Mouse (Mus musculus) kidney, adult 2 months (tissue): ENCODE data around the gene Rpl19. TPM values are rescaled to one million over a fixed set of nuclear protein-coding genes. Genes with fewer than 3 reads are reported as not detected.

Experiments used
- DNase-seq: peaks from one replicate; pipeline ENCODE4 v3.0.0; 2021
- H3K27ac ChIP-seq: fragments of 200-500 bp; 2 replicates; pipeline ENCODE4 v1.5.1; 2012; ENCODE audit warnings: low read depth, low read length, control low read depth, inconsistent platforms; ENCODE audit not compliant: insufficient read depth
- H3K27me3 ChIP-seq: fragments of 200-500 bp; replicated peaks from 2 replicates; pipeline ENCODE4 v1.6.1; 2012; ENCODE audit warnings: mild to moderate bottlenecking, moderate library complexity, low read length, inconsistent platforms; ENCODE audit not compliant: control insufficient read depth, insufficient read depth
- H3K36me3 ChIP-seq: fragments of 200-500 bp; 2 replicates; pipeline ENCODE4 v1.6.1; 2012; ENCODE audit warnings: mild to moderate bottlenecking, moderate library complexity, low read length, inconsistent platforms; ENCODE audit not compliant: control insufficient read depth, insufficient read depth
- H3K4me1 ChIP-seq: fragments of 200-500 bp; 2 replicates; pipeline ENCODE4 v1.6.1; 2011; ENCODE audit warnings: low read length; ENCODE audit not compliant: control insufficient read depth, insufficient read depth
- H3K4me3 ChIP-seq: fragments of 200-500 bp; 2 replicates; pipeline ENCODE4 v1.5.1; 2011; ENCODE audit warnings: mild to moderate bottlenecking, low read depth, low read length, control low read depth; ENCODE audit not compliant: insufficient read depth
- CTCF ChIP-seq: fragments of 200-500 bp; conservative IDR thresholded peaks from 2 replicates; pipeline ENCODE4 v1.5.1; 2011; ENCODE audit warnings: low read depth, mild to moderate bottlenecking, control low read depth, low read length, moderate library complexity, mixed read lengths; ENCODE audit not compliant: insufficient read depth, insufficient read length
- POLR2A ChIP-seq: fragments of 200-500 bp; IDR thresholded peaks from one replicate; pipeline ENCODE4 v1.6.1; 2011; ENCODE audit warnings: low read depth, low read length, control low read depth
- WGBS: fragments of 180-500 bp; shearing (Covaris S2); methylation state at CpG from one replicate; pipeline ENCODE4 v1.1.7; 2018; 5-methylcytosine and 5-hydroxymethylcytosine counted together
- polyA plus RNA-seq: library from polyadenylated mRNA; depleted of rRNA; stranded (reverse); fragments of >200 nt; gene quantifications from 2 replicates; pipeline ENCODE4 v1.2.3, GENCODE M21; 2012

Rpl19 gene
- polyA plus RNA-seq, 1 experiment: 653 TPM

- DNase-seq: no peak
Measured at GRCm38 (mm10) chr11:98035977-98036377, 9.5 kb downstream of the Rpl19 start.

GRCm38 (mm10) chr11:98037871-98038270 is 11.4 kb downstream of the Rpl19 start:
- H3K27ac ChIP-seq: no peak overlapping the region
- H3K4me1 ChIP-seq: no peaks in the 10 kb centered on the region
- H3K4me3 ChIP-seq: no peak overlapping the region
- no peak for TF ChIP-seq POLR2A
- no peak for TF ChIP-seq CTCF
- WGBS: 70% methylated on average over 14 of the region's 14 CpGs
- H3K27me3 ChIP-seq: no peaks in the 10 kb centered on the region
- no peak for DNase-seq
- no peaks in the 10 kb centered on the region for H3K36me3 ChIP-seq

More at GRCm38 (mm10) chr11:98035977-98036377, 9.5 kb downstream of the Rpl19 start:
- Histone ChIP-seq H3K36me3 (no peaks in the 10 kb centered on the region), H3K4me1 (no peaks in the 10 kb centered on the region), H3K27me3 (no peaks in the 10 kb centered on the region), H3K27ac (no peak overlapping the region), H3K4me3 (no peak overlapping the region)
- 1% methylated on average over 27 of the region's 27 CpGs for WGBS
- no peak for TF ChIP-seq POLR2A
- no peak for TF ChIP-seq CTCF

- H3K4me3 ChIP-seq: no peak overlapping the region
- no peak for DNase-seq
- no peaks in the 10 kb centered on the region for H3K4me1 ChIP-seq
- WGBS: 75% methylated on average over 8 of the region's 8 CpGs
- TF ChIP-seq CTCF (no peak), POLR2A (no peak)
- H3K27ac ChIP-seq: no peak overlapping the region
- H3K36me3 ChIP-seq: no peaks in the 10 kb centered on the region
- H3K27me3 ChIP-seq: no peaks in the 10 kb centered on the region
Measured at GRCm38 (mm10) chr11:98040975-98041374, 14.5 kb downstream of the Rpl19 start.

GRCm38 (mm10) chr11:98042741-98043140 is 16.2 kb downstream of the Rpl19 start:
- 56% methylated on average over 6 of the region's 6 CpGs for WGBS
- no peaks in the 10 kb centered on the region for H3K36me3 ChIP-seq
- no peaks in the 10 kb centered on the region for H3K4me1 ChIP-seq
- peak; percentile 68 for DNase-seq
- H3K27ac ChIP-seq: no peak overlapping the region
- no peaks in the 10 kb centered on the region for H3K27me3 ChIP-seq
- H3K4me3 ChIP-seq: no peak overlapping the region
- TF ChIP-seq CTCF (no peak), POLR2A (no peak)

GRCm38 (mm10) chr11:98044074-98044473 is 17.6 kb downstream of the Rpl19 start:
- no peak for TF ChIP-seq CTCF
- TF ChIP-seq POLR2A: no peak
- 69% methylated on average over 5 of the region's 5 CpGs for WGBS
- H3K27ac ChIP-seq: no peak overlapping the region

GRCm38 (mm10) chr11:98045596-98045995 is 19.1 kb downstream of the Rpl19 start:
- no peaks in the 10 kb centered on the region for H3K27me3 ChIP-seq
- H3K36me3 ChIP-seq: no peaks in the 10 kb centered on the region
- H3K27ac ChIP-seq: no peak overlapping the region
- H3K4me3 ChIP-seq: no peak overlapping the region
- no peaks in the 10 kb centered on the region for H3K4me1 ChIP-seq
- TF ChIP-seq CTCF (peak; percentile 25; the same call in 1 of the 2 replicates), POLR2A (no peak)
- 64% methylated on average over 4 of the region's 4 CpGs for WGBS
- no peak for DNase-seq

More at GRCm38 (mm10) chr11:98044074-98044473, 17.6 kb downstream of the Rpl19 start:
- H3K27me3 ChIP-seq: no peaks in the 10 kb centered on the region
- H3K4me3 ChIP-seq: no peak overlapping the region
- no peak for DNase-seq
- no peaks in the 10 kb centered on the region for H3K4me1 ChIP-seq
- no peaks in the 10 kb centered on the region for H3K36me3 ChIP-seq

- 56% methylated on average over 1 of the region's 1 CpGs for WGBS
- H3K36me3 ChIP-seq: no peaks in the 10 kb centered on the region
- TF ChIP-seq CTCF: no peak
- TF ChIP-seq POLR2A: no peak
- no peak overlapping the region for H3K27ac ChIP-seq
- no peaks in the 10 kb centered on the region; the same call in 1 of the 2 replicates for H3K27me3 ChIP-seq
- peak; percentile 41 for DNase-seq
- H3K4me1 ChIP-seq: no peaks in the 10 kb centered on the region
- no peak overlapping the region for H3K4me3 ChIP-seq
Measured at GRCm38 (mm10) chr11:98046466-98046865, 20.0 kb downstream of the Rpl19 start.

- DNase-seq: no peak
- 81% methylated on average over 4 of the region's 4 CpGs for WGBS
- TF ChIP-seq CTCF (no peak), POLR2A (no peak)
- H3K27ac ChIP-seq: no peak overlapping the region
- H3K4me3 ChIP-seq: no peak overlapping the region
- no peaks in the 10 kb centered on the region for H3K36me3 ChIP-seq
- H3K27me3 ChIP-seq: peaks cover under 1% of the 10 kb centered on the region; the same call in 1 of the 2 replicates
- H3K4me1 ChIP-seq: no peaks in the 10 kb centered on the region
Measured at GRCm38 (mm10) chr11:98047745-98048144, 21.2 kb downstream of the Rpl19 start.
